Mouse (Mus musculus): ENCODE data around the gene Slc4a7. TPM values are rescaled to one million over a fixed set of nuclear protein-coding genes. Genes with fewer than 3 reads are reported as not detected.

Gene Slc4a7
- 2.3 TPM for polyA plus RNA-seq (2014; fragmentation: Illumina TruSeq; extraction: RNeasy Lipid Tissue Mini Kit (QIAGEN cat#74804); ENCODE audit: insufficient read depth, low read depth, low replicate concordance)

DNA sequence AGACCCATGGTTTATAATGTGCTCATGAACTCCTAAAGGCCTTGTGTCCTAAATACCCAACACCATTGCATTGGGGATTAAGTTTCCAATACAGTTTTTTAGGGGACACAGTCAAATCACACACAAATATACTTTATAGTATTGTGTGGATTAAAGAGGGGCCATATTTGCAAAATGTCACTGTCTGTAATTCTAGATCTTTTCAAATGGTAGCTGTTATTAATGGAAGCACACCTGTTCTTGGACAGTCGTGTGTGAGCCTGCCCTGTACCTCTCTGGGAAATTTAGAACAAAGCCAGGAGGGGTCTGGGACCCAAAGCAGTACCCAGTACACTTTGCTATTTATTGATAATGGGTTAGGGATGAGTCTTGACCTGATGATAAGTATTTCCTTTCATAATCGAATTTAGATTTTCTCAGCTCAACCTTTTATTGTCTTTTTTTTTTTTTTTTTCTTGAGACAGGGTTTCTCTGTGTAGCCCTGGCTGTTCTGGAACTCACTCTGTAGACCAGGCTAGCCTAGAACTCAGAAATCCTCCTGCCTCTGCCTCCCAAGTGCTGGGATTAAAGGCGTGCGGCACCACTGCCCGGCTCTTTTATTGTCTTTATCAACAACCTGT lies at the start of gene Slc4a7:
Gene Slc4a7 (plus strand): TSS at position 570 of the 620 bp plus-strand sequence.

DNA sequence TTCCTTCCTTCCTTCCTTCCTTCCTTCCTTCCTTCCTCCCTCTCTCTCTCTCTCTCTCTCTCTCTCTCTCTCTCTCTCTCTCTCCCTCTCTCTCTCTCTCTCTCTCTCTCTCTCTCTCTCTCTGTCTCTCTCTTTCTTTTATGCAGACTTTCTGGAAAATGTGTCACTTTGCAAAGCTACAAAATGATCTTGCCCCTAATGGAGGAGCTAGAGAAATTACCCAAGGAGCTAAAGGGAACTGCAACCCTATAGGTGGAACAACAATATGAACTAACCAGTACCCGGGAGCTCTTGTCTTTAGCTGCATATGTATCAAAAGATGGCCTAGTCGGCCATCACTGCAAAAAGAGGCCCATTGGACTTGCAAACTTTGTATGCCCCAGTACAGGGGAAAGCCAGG lies 101.0 kb downstream of the Slc4a7 start, which contains the start of gene Nek10:
Gene Nek10 (plus strand): TSS at position 301 of the 400 bp plus-strand sequence.

Other genes with a start within 250 kb of the Slc4a7 start
- 0.42 TPM for gene Nek10, start 101.1 kb downstream of the Slc4a7 start, polyA plus RNA-seq (2014; fragmentation: Illumina TruSeq; extraction: RNeasy Lipid Tissue Mini Kit (QIAGEN cat#74804); ENCODE audit: insufficient read depth, low read depth, low replicate concordance)